Mouse (Mus musculus) neural tube, embryonic 11.5 days (tissue): ENCODE results near the gene Wdr78. TPM values are rescaled to one million over a fixed set of nuclear protein-coding genes. Genes with fewer than 3 reads are reported as not detected.
A peak's percentile ranks its signal among the peaks of the same experiment; 100 is the strongest.

Source experiments
- ATAC-seq: fragments of 200-750 bp; cut with Nextera tagmentation; 2 replicates; pipeline ENCODE4 v1.8.0; 2017; ENCODE audit warnings: moderate number of reproducible peaks, mild to moderate bottlenecking, moderate TSS enrichment, moderate library complexity; ENCODE audit not compliant: insufficient read depth, low FRiP score, low TSS enrichment
- DNase-seq: peaks from one replicate; pipeline ENCODE4 v3.0.0-alpha.2; 2015; ENCODE audit warnings: low spot score
- H3K27ac ChIP-seq: fragments of 300-500 bp; sonication (generic); 2 replicates; pipeline ENCODE4 v1.5.1; 2014; ENCODE audit warnings: low read depth, mild to moderate bottlenecking, low read length
- H3K27me3 ChIP-seq: fragments of 300-500 bp; sonication (generic); 2 replicates; pipeline ENCODE4 v1.6.1; 2014; ENCODE audit warnings: mild to moderate bottlenecking, low read length, mixed read lengths; ENCODE audit not compliant: control insufficient read depth, insufficient read depth
- H3K36me3 ChIP-seq: fragments of 300-500 bp; sonication (generic); 2 replicates; pipeline ENCODE4 v1.6.1; 2014; ENCODE audit warnings: mild to moderate bottlenecking, low read length, moderate library complexity, mixed read lengths; ENCODE audit not compliant: control insufficient read depth, insufficient read depth
- H3K4me1 ChIP-seq: fragments of 300-500 bp; sonication (generic); 2 replicates; pipeline ENCODE4 v1.6.1; 2014; ENCODE audit warnings: low read length, mixed read lengths; ENCODE audit not compliant: control insufficient read depth, insufficient read depth
- H3K4me2 ChIP-seq: fragments of 300-500 bp; sonication (generic); 2 replicates; pipeline ENCODE4 v1.6.1; 2014; ENCODE audit warnings: low read depth, mild to moderate bottlenecking, moderate library complexity
- H3K4me3 ChIP-seq: fragments of 300-500 bp; sonication (generic); 2 replicates; pipeline ENCODE4 v1.5.1; 2014; ENCODE audit warnings: low read depth, low read length
- H3K9ac ChIP-seq: fragments of 300-500 bp; sonication (generic); 2 replicates; pipeline ENCODE4 v1.6.1; 2014; ENCODE audit warnings: mild to moderate bottlenecking, low read length
- H3K9me3 ChIP-seq: fragments of 300-500 bp; sonication (generic); 2 replicates; pipeline ENCODE4 v1.6.1; 2016; ENCODE audit warnings: low read length; ENCODE audit not compliant: control insufficient read depth
- WGBS: fragments of 180-500 bp; shearing (Covaris S2); extraction: QIAGEN DNeasy Blood & Tissue Kit; methylation state at CpG from one replicate; pipeline ENCODE4 v1.1.7; 2014; 5-methylcytosine and 5-hydroxymethylcytosine counted together
- polyA plus RNA-seq: library from polyadenylated mRNA; unstranded; fragments of >200 nt; fragmentation: Nextera tagmentation; extraction: Ambion mirVana; gene quantifications from 2 replicates; pipeline ENCODE4 v1.2.1, GENCODE M21; 2014

The Wdr78 gene
- polyA plus RNA-seq, 1 experiment from 2014 or later: 5.8 TPM

DNA sequence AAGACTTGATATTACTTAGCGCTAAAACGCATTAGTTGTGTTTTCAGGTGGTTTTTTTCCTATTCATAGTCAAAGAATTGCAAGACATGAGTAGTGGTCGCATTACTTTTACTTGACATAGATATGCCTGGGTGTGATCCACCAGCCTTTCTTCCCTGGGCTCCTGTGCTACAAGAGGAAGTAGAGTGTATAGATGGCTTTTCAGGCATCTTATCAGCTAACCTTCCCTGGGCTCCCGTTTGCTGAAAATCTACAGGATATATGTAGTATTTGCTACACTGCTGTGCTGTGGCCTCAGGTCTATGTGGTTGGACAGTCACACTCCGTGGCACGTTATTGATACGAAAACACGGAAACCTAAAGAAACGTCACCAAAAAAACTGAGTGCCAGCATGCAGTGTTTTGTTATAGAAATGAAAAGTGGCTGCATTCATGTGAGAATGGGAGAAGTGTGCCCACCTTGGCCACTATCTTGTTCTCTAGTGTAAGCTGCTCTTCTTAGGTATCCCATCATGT lies 6.6 kb upstream of the Wdr78 start:
- no peak for DNase-seq
- Histone ChIP-seq H3K4me3 (no peak overlapping the region), H3K4me2 (no peak overlapping the region; the same call in 1 of the 2 replicates), H3K27ac (no peak overlapping the region), H3K9me3 (no peaks in the 10 kb centered on the region), H3K27me3 (no peaks in the 10 kb centered on the region), H3K4me1 (no peaks in the 10 kb centered on the region; the same call in 1 of the 2 replicates), H3K36me3 (peaks cover 2% of the 10 kb centered on the region; the same call in 1 of the 2 replicates), H3K9ac (no peak overlapping the region)
- 89% methylated on average over 9 of the region's 9 CpGs for WGBS
- ATAC-seq: no peak

- Histone ChIP-seq H3K27ac (no peak overlapping the region), H3K9me3 (no peaks in the 10 kb centered on the region)
- WGBS: 61% methylated on average over 3 of the region's 3 CpGs
These were observed 6.0 kb upstream of the Wdr78 start for GRCm38 (mm10) chr4:103120395-103120794.

GRCm38 (mm10) chr4:103120028-103120384 lies 5.7 kb upstream of the Wdr78 start:
- Histone ChIP-seq H3K27me3 (no peaks in the 10 kb centered on the region), H3K4me2 (peak overlapping the region; percentile 59), H3K4me3 (peak overlapping the region; percentile 86), H3K9ac (peak overlapping the region; percentile 92), H3K27ac (no peak overlapping the region), H3K9me3 (no peaks in the 10 kb centered on the region), H3K4me1 (peaks cover 5% of the 10 kb centered on the region; the same call in 1 of the 2 replicates), H3K36me3 (peaks cover 2% of the 10 kb centered on the region; the same call in 1 of the 2 replicates)
- 21% methylated on average over 4 of the region's 4 CpGs for WGBS
- DNase-seq (no peak), ATAC-seq (no peak)

More at GRCm38 (mm10) chr4:103120395-103120794, 6.0 kb upstream of the Wdr78 start:
- ATAC-seq: no peak
- H3K4me2 ChIP-seq: peak overlapping the region; percentile 59
- H3K4me1 ChIP-seq: peaks cover 1% of the 10 kb centered on the region; the same call in 1 of the 2 replicates
- peaks cover 2% of the 10 kb centered on the region; the same call in 1 of the 2 replicates for H3K36me3 ChIP-seq
- no peaks in the 10 kb centered on the region for H3K27me3 ChIP-seq
- no peak overlapping the region for H3K9ac ChIP-seq
- DNase-seq: no peak
- H3K4me3 ChIP-seq: peak overlapping the region; percentile 86

DNA sequence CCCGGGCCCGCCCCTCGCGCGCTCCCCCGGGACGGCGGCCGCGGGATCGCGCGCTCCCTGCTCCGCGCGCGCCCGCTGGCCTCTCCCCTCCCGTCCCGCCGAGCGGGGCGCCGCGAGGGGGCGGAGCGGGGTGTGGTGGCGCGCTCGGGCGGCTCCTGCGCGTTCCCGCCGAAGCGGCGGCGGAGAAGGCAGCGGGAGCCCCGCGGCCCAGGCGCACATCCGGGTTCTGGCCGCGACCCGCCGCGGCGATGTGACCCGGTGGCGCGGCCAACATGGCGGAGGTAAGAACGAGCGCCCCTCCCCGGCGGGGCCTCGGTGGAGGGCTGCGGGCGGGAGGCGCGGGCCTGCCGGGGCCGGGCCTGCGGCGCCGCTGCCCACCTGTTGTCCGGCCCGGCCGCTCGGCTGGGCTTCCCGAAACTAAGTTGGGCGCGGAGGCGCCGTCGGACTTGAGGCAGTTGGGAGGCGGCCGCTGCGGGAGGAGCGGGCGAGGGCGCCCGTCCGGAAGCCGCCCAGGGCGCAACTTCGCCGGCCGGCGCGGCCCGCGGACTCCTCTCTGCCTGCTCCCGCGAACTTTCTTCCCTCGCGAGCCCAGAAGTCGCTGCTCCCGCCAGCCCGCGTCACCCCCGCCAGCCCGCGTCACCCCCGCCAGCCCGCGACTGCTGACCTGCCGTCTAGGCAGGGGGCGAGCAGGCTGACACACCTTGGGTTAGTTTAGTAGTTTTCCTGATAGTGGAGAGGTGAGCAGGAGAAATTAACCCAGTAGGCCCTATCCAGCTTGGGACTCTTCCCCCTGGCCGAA lies 5.1 kb upstream of the Wdr78 start:
- Histone ChIP-seq H3K4me1 (peaks cover 5% of the 10 kb centered on the region; the same call in 1 of the 2 replicates), H3K4me2 (peak overlapping the region; percentile 59), H3K4me3 (peak overlapping the region; percentile 86), H3K27me3 (no peaks in the 10 kb centered on the region), H3K27ac (peak overlapping the region; percentile 91), H3K9ac (peak overlapping the region; percentile 92), H3K9me3 (no peaks in the 10 kb centered on the region), H3K36me3 (peaks cover 2% of the 10 kb centered on the region; the same call in 1 of the 2 replicates)
- DNase-seq (peak; percentile 89), ATAC-seq (peak; percentile 60)
- WGBS: 0% methylated on average over 87 of the region's 111 CpGs

DNA sequence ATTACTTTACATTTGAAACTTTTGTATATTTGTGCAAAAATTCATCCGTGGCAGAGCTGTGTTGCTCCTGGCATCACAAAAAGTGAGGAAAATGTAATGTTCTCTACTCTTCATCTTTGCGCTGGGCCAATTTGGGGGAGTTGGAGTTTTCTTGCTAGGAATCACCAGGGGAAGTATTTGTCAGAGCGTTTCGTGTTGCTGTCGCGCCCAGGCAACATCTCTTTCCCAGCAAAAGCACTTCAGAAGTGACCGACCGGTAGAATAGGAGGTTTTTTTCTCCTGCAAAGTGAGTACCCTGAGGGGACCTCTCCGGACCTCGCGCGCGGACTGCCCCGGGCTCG lies 4.5 kb upstream of the Wdr78 start:
- Histone ChIP-seq H3K27ac (peak overlapping the region; percentile 91), H3K9me3 (no peaks in the 10 kb centered on the region), H3K4me2 (peak overlapping the region; percentile 59), H3K9ac (peak overlapping the region; percentile 92), H3K27me3 (no peaks in the 10 kb centered on the region), H3K4me3 (peak overlapping the region; percentile 86), H3K4me1 (peaks cover 5% of the 10 kb centered on the region; the same call in 1 of the 2 replicates), H3K36me3 (peaks cover 2% of the 10 kb centered on the region; the same call in 1 of the 2 replicates)
- DNase-seq (no peak), ATAC-seq (peak; percentile 7; the same call in 1 of the 2 replicates)
- under 1% methylated on average over 15 of the region's 15 CpGs for WGBS

DNA sequence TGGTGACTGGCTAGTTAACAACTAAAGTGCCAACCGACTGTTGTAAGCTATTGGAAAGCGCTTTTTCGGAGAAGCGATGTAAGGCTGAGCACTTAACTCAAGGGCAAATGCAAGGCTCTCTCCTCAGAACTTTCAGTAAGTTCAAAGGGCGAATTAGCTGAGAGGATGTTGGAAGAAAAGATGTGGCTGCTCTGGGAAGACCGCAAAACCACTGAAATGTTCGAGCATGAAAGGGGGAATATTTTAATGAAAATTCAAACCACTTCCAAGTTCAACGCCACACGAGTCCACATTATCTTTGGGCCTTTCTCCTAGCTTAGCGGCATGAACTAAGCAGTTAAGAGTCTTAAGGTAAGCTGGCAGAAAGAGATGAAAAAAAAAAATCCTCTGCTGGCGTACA lies 953 bp downstream of the Wdr78 start:
- no peak overlapping the region; the same call in 1 of the 2 replicates for H3K27ac ChIP-seq
- peaks cover 2% of the 10 kb centered on the region; the same call in 1 of the 2 replicates for H3K36me3 ChIP-seq
- no peaks in the 10 kb centered on the region for H3K9me3 ChIP-seq
- peaks cover 16% of the 10 kb centered on the region; the same call in 1 of the 2 replicates for H3K4me1 ChIP-seq
- peak overlapping the region; percentile 94 for H3K9ac ChIP-seq
- peak overlapping the region; percentile 49 for H3K4me3 ChIP-seq
- DNase-seq (no peak), ATAC-seq (no peak)
- peak overlapping the region; percentile 76 for H3K4me2 ChIP-seq
- 15% methylated on average over 11 of the region's 11 CpGs for WGBS
- H3K27me3 ChIP-seq: no peaks in the 10 kb centered on the region

- H3K27me3 ChIP-seq: no peaks in the 10 kb centered on the region
- H3K27ac ChIP-seq: no peak overlapping the region
- peaks cover 16% of the 10 kb centered on the region; the same call in 1 of the 2 replicates for H3K4me1 ChIP-seq
- peak overlapping the region; percentile 49 for H3K4me3 ChIP-seq
- H3K9ac ChIP-seq: peak overlapping the region; percentile 94; the same call in 1 of the 2 replicates
- 39% methylated on average over 7 of the region's 7 CpGs for WGBS
- peaks cover 2% of the 10 kb centered on the region; the same call in 1 of the 2 replicates for H3K36me3 ChIP-seq
- peak overlapping the region; percentile 76 for H3K4me2 ChIP-seq
- H3K9me3 ChIP-seq: no peaks in the 10 kb centered on the region
- ATAC-seq (no peak), DNase-seq (no peak)
These were observed 1.7 kb downstream of the Wdr78 start for GRCm38 (mm10) chr4:103112651-103113050.

DNA sequence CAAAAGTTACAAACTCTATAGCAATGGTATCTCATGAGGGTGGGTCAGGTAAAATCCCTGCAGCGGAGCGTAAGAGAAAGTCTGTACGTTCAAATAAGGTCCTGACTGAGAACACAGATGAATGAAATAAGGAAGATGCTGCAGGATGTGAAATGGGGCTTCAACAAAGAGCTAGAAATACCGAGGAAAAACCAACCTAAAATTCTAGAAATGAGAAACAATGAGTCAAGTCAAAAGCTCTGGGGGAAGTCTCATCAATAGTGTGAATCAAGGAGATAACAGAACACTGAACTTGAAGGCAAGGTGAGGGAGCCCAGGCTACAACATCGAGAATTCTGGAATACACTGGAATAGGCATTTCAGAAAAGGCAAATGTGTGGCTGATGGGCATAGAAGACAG lies 15.8 kb downstream of the Wdr78 start:
- no peak overlapping the region for H3K27ac ChIP-seq
- 91% methylated on average over 5 of the region's 5 CpGs for WGBS
- no peaks in the 10 kb centered on the region for H3K27me3 ChIP-seq
- no peak overlapping the region for H3K4me3 ChIP-seq
- ATAC-seq: no peak
- no peaks in the 10 kb centered on the region for H3K4me1 ChIP-seq
- no peak for DNase-seq
- H3K9ac ChIP-seq: no peak overlapping the region
- H3K9me3 ChIP-seq: no peaks in the 10 kb centered on the region
- H3K36me3 ChIP-seq: no peaks in the 10 kb centered on the region
- H3K4me2 ChIP-seq: no peak overlapping the region
